Mouse (Mus musculus) frontal cortex, adult 2 months (tissue): Measurements from ENCODE around the gene Stxbp6. TPM values are rescaled to one million over a fixed set of nuclear protein-coding genes. Genes with fewer than 3 reads are reported as not detected.

Source experiments
- DNase-seq, 2 experiments: peaks; one replicate each; pipeline ENCODE4 v3.0.0; 2022; ENCODE audit warnings: low spot score in 1 of 2; ENCODE audit errors: extremely low spot score in 1 of 2
- polyA plus RNA-seq: library from polyadenylated mRNA; depleted of rRNA; stranded (reverse); fragments of >200 nt; gene quantifications from 2 replicates; pipeline ENCODE4 v1.2.3, GENCODE M21; 2012

The Stxbp6 gene
- polyA plus RNA-seq, 1 experiment: 76.4 TPM

DNA sequence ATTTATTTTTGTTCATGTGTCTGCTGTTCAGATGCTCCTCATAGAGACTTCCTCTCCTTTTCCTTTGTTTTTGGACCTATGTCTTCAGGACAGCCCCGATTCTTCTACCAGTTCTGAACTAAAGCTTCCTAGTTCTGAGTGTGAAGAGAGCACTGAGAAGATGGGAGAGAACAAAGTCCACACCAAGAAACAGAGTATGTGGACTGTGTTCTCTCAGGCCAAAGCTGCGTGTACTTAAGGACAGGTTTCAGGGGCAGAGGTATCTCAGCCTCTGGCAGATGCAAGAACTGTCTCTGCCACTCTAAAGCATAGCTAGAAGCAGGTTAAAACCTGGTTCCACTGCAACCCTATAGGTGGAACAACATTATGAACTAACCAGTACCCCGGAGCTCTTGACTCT, 151.2 kb downstream of the Stxbp6 start:
- DNase-seq: no peak

DNA sequence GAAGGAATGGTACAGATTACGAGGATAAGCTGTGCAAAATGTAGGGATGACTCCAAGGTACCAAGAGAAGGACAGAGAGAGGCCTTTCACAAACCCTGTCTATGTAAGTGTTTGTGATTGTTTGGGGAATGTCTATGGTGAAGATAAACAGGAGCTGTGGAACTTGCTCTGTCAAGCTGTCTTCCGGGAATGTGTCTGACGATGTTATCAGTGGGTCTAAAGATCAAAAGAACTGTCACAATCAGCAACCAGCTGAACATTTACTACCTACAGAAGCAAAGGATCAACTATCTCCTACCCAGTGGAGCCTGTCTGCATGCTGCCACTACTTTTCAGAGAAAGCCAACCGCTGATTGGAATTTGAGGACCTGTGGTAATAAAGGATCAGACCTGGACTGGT, 152.3 kb downstream of the Stxbp6 start:
- DNase-seq: no peak

GRCm38 (mm10) chr12:44919613-44920012, 154.9 kb downstream of the Stxbp6 start:
- DNase-seq: no peak

GRCm38 (mm10) chr12:44918929-44919328, 155.6 kb downstream of the Stxbp6 start:
- no peak for DNase-seq

GRCm38 (mm10) chr12:44913854-44914253, 160.7 kb downstream of the Stxbp6 start:
- DNase-seq: no peak

DNA sequence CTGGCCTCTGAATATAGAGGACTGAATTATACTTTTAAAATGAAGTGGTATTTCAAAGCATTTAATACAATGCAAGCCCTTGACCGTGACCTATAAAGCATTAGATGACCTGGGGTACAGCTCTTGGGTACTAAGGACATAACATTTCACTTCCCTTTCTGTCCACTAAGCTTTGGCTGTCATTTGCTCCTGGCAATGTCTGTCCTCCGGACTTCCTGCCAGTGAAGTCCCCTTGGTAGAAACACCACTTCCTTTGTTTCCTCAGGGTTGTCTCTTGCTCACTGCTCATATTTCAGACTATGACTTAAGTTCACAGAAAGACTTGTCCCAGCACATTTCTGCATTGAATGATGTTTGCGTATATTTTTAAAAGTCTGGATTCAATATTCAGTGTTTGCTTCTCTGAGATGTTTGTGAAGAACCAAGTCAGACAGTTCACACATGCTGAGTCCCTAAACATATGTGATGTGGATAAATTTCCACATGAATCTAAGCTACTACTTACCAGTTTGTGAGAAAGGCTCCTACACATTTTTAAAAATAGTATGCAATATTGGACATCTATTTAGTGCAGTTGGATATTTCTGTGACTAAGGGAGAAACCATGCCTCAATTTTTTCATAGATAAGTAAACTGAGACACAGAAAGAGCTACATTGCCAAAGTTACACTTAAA, 166.3 kb downstream of the Stxbp6 start:
- no peak for DNase-seq

DNA sequence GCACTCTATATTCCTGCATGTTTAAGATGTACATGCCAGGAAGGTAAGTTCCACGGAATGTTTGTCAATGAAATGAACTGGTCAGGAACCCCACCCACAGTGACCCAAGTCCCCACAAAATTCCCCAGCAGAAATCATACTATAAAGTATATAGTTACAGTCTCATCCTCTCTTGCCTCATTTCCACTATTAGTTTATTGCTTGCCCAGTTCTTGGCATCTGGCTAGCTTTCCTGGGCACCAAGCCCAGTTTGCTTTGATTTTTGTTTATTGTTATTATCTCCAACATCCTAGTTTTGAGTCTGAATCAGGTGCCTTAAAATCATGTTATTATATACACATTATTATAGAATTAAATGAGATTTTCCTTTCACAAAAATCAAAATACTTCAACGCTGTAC, 168.5 kb downstream of the Stxbp6 start:
- no peak for DNase-seq

GRCm38 (mm10) chr12:44903205-44903732, 171.2 kb downstream of the Stxbp6 start:
- peak in 1 of 2 experiments; percentile 7 for DNase-seq

GRCm38 (mm10) chr12:44899173-44899870, 175.2 kb downstream of the Stxbp6 start:
- no peak for DNase-seq

DNA sequence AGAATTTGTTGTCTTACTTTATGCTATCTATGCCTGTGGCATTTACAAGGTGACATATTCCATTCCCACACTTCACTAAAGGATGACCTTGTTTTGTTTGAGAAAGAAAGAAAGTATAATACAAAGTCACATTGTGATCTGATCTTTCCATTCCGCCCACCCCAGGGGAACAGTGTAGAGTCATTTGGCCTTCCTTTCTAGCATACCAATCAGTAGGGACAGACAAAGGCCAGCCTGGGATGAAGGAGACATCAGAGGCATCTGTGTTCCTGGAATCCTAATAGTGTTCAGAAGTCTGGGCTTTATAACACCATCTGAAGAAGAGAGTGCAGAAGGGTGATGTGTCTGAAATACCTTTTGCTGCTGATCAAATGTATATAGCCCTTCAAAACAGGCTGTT, 178.0 kb downstream of the Stxbp6 start:
- DNase-seq: no peak

DNA sequence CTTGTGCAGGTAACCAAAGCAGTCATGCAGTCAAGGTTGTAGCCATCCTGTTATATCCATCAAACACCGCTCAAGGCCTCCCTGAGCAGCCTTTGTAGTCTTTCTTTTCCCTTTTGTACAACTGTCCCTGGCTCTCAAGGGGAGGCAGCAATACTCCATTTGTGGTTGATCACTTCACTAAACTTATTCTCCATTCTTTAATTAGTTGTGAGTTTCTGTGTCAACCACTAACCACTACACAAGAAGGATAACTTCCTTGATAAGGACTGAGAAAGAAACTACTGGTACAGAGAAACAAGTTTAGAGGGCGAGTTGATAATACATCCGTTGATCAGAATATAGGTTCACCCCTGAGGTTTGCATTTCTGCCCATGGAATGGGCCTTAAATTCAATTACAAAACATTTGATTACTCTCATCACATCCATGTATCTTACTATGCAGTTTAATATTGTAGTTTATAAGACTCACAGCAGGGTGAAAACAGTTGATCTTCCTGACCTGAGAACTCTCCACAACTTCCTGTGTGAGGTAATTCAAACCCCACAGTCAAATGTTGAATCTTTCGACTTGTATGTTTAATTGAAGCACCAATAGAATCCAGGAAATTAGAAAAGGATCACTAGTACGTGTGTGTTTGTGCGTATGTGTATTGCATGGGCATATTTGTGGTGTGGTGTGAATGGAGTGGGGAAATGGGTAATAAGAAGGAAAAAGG, 184.7 kb downstream of the Stxbp6 start:
- DNase-seq: no peak

GRCm38 (mm10) chr12:44886826-44887225, 187.7 kb downstream of the Stxbp6 start:
- no peak for DNase-seq

DNA sequence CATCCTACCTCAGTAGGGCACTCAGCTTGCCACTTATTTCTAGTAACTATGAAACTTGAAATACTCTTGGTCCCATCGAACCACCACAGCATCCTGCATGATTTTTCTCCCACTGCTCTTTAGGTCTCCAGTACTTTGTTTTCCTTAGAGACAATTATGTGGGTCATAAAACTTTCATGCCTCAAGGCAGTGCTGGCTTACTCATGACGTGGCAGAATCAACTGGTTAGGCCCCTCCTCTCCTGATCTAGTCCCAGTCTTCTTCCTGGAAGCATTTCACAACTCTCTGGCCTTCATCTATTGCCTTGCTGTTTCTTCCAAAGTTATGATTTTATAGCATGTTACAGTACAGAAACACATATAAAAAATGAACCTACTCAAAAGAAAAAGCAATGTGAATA, 201.8 kb downstream of the Stxbp6 start:
- no peak for DNase-seq

GRCm38 (mm10) chr12:44865442-44865841, 209.1 kb downstream of the Stxbp6 start:
- no peak for DNase-seq

DNA sequence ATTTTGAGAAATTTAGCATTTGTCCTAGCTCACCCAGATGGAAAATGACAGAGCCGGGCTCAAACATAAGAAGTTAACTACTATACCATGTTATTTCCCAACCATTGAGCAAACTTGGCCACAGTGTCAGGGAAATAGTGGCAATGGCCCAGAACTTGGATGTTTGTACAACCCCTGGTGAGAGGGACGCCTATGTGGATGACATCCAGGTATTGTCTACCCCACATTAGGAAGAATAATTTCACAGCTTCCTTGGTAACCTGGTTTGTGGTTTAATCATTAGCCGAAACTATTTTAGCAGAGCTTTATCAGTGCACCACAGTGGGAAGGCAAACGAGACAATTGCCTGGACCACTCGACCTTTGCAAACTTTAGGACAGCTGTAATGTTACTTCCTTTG, 215.1 kb downstream of the Stxbp6 start:
- no peak for DNase-seq

DNA sequence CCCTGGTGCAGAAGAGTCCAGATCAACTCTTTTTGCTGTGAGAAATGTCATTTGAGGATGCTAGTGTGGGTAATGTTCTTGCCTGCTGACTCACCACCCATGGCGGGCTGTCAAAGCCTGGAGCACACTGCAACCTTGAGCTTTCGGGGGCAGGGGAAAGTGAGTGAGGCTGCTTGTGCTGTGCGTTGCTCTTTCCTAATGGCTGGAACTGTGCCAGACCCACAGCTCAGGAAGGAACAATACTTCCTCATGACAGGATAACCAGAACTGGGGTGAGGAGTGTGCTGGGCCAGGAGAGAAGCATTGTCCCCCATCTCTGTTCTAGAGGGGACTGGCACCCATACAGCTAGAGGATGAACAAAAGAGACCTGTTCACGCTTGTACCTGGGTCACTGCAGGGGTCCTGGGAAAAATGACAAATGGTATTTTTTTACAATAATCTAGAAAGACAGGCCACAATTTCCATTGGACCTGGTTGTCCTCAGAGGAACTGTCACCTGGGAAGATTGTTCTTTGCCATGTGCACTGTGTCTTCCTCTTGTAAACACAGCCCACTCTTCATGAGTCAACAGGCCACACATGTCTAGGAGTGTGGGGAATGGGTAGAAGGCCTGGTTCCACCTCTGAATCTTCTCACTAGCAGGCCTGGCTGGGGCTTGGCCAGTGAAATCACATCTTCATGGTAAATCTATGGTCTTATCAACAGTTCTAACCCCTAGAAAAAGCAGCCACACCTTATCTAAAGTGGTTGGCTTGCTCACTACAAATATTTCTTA, 216.2 kb downstream of the Stxbp6 start:
- peak; percentile 44 to 69 for DNase-seq

GRCm38 (mm10) chr12:44852024-44852423, 222.5 kb downstream of the Stxbp6 start:
- DNase-seq: no peak

DNA sequence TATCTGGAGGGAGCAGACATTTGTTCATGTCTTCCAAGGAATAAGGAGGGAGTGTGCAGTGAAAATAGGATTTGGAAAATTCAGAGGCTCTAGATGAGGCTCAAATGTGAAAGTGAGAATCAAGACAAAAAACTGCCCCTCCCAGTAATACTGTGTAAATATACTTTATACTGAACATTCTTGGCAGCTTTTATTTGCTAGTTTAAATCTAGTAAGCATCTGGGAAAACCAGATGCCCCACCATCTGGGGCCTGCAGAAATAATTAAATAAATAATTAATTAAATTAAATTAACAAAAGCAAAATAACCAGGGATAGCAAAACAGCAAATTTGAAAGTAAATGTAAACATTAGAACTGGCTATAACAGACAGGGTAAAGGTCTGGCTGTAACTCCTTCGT, 224.0 kb downstream of the Stxbp6 start:
- no peak for DNase-seq

DNA sequence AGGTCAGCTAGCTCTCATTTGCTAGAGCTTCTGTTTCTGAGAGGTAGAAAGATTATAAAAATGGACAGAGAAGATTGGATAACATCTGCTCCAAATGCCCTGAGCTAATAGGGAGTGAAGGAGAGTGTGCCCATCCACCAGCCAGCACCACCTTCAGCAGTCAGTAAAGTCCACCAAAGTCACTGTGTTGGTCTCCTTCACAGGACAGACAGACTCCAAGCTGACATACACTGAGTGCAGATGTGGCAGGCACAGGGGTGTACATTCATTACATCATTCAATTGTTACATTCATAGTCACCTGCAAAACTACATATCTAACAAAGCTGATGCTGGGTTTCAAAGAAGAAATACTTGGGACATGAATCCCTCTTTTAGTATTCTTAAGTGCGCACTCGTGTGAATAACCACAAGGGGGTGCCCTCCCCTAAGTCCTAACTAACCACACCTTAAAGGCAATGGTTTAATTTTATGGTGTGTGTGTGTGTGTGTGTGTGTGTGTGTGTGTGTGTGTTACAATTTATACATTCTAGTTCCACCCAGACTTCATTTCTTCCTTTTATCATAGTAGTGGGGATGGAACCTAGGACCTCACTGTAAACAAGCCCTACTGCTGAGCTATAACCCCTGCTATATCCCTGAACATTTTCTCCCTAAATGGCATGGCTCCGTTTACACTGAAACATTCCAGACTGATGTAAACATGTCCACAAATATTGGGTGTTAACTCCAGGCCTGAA, 225.9 kb downstream of the Stxbp6 start:
- DNase-seq: peak in 1 of 2 experiments; percentile 74

DNA sequence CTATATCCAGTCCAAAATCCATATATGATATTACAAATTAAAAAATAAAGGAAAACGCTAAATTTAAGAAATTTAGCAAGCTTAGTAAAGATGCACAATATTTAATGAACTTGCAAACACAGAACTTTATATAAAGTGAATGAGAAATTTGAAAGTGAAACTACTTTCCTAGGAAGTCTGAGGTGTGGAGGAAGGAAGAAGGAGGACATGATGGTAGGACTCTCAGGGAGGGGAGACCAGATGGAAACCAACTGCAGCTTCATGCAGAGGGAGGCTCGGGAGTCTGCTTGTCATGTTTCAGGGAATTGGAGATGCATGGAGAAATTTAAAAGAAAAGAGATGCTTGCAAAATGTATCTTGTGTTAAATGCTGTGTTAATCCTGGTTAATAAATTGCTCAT, 233.9 kb downstream of the Stxbp6 start:
- DNase-seq: no peak
